ENCODE assay signal across 8 mouse cellular contexts in genomic region chr1:135554632-135555260, GRCm38 (mm10). TPM values are rescaled to one million over a fixed set of nuclear protein-coding genes. Genes with fewer than 3 reads are reported as not detected.
DNase-seq lines count a peak whose midpoint lies in the region; ATAC-seq lines count a peak whose summit lies in the region.

No protein-coding gene starts in this region.

- H3K27ac ChIP-seq in kidney, embryonic 14.5 days (ENCODE audit: low read depth, low read length) = peak overlapping the region; percentile 14; the same call in 1 of the 2 replicates
- no peak overlapping the region; the same call in 1 of the 2 replicates for H3K27ac ChIP-seq in embryonic facial prominence, embryonic 14.5 days (replicated peaks; ENCODE audit: low read depth, low read length)
- H3K27ac ChIP-seq in intestine, embryonic 16.5 days (ENCODE audit: low read length) = peak overlapping the region; percentile 43; the same call in 1 of the 2 replicates
- H3K27ac ChIP-seq in neural tube, embryonic 15.5 days (replicated peaks) = peak overlapping the region; percentile 69

- ATAC-seq in kidney, embryonic 14.5 days (ENCODE audit: low FRiP score, low TSS enrichment) = no peak
- ATAC-seq in embryonic facial prominence, embryonic 14.5 days (ENCODE audit: low read depth) = peak; percentile 30; the same call in 1 of the 2 replicates
- ATAC-seq in intestine, embryonic 16.5 days = peak; percentile 45
- no peak for ATAC-seq in neural tube, embryonic 15.5 days (ENCODE audit: low FRiP score)

- no peaks in the 10 kb centered on the region for H3K9me3 ChIP-seq in kidney, embryonic 14.5 days (ENCODE audit: control insufficient read depth, low read length)
- H3K9me3 ChIP-seq in embryonic facial prominence, embryonic 14.5 days (ENCODE audit: control insufficient read depth, low read length) = no peaks in the 10 kb centered on the region
- no peaks in the 10 kb centered on the region for H3K9me3 ChIP-seq in intestine, embryonic 16.5 days (ENCODE audit: control insufficient read depth, low read length)
- no peaks in the 10 kb centered on the region for H3K9me3 ChIP-seq in neural tube, embryonic 15.5 days (replicated peaks)

- H3K27me3 ChIP-seq in kidney, embryonic 14.5 days (ENCODE audit: control insufficient read depth, insufficient read depth, low read length) = no peaks in the 10 kb centered on the region
- no peaks in the 10 kb centered on the region for H3K27me3 ChIP-seq in embryonic facial prominence, embryonic 14.5 days (replicated peaks; ENCODE audit: control insufficient read depth, insufficient read depth, low read length)
- H3K27me3 ChIP-seq in intestine, embryonic 16.5 days (replicated peaks; ENCODE audit: control insufficient read depth, insufficient read depth, low read length) = no peaks in the 10 kb centered on the region
- no peaks in the 10 kb centered on the region for H3K27me3 ChIP-seq in neural tube, embryonic 15.5 days (replicated peaks)

- H3K4me2 ChIP-seq in kidney, embryonic 14.5 days (replicated peaks; ENCODE audit: low read depth, low read length) = no peak overlapping the region
- H3K4me2 ChIP-seq in embryonic facial prominence, embryonic 14.5 days (ENCODE audit: low read depth, low read length) = no peak overlapping the region
- H3K4me2 ChIP-seq in intestine, embryonic 16.5 days (ENCODE audit: low read depth, low read length) = no peak overlapping the region
- peak overlapping the region; percentile 24 for H3K4me2 ChIP-seq in neural tube, embryonic 15.5 days

- no peak for DNase-seq in kidney, adult 18-20 months
- peak; percentile 77 for DNase-seq in embryonic facial prominence, embryonic 14.5 days (ENCODE audit: low spot score)
- DNase-seq in MN1 (ENCODE audit: low spot score) = no peak
- no peak for DNase-seq in adrenal gland, postnatal 36 days
- no peak for DNase-seq in right cerebral cortex, postnatal 4 days

- no peak overlapping the region for H3K4me3 ChIP-seq in kidney, embryonic 14.5 days (ENCODE audit: low read length)
- H3K4me3 ChIP-seq in embryonic facial prominence, embryonic 14.5 days (ENCODE audit: low read depth, low read length) = no peak overlapping the region
- no peak overlapping the region for H3K4me3 ChIP-seq in intestine, embryonic 16.5 days (ENCODE audit: low read length)
- H3K4me3 ChIP-seq in neural tube, embryonic 15.5 days (replicated peaks) = no peak overlapping the region

- 13% methylated on average over 17 of the region's 17 CpGs for WGBS in kidney, embryonic 14.5 days
- WGBS in embryonic facial prominence, embryonic 14.5 days = 16% methylated on average over 17 of the region's 17 CpGs
- WGBS in intestine, embryonic 16.5 days = 25% methylated on average over 17 of the region's 17 CpGs
- 8% methylated on average over 17 of the region's 17 CpGs for WGBS in neural tube, embryonic 15.5 days

- H3K4me1 ChIP-seq in kidney, embryonic 14.5 days (ENCODE audit: control insufficient read depth, insufficient read depth, low read length) = peaks cover 32% of the 10 kb centered on the region
- H3K4me1 ChIP-seq in embryonic facial prominence, embryonic 14.5 days (ENCODE audit: control insufficient read depth, insufficient read depth, low read length) = peaks cover 4% of the 10 kb centered on the region
- H3K4me1 ChIP-seq in intestine, embryonic 16.5 days (ENCODE audit: control insufficient read depth, insufficient read depth, low read length) = peaks cover 10% of the 10 kb centered on the region
- peaks cover 68% of the 10 kb centered on the region for H3K4me1 ChIP-seq in neural tube, embryonic 15.5 days

- no peaks in the 10 kb centered on the region for H3K36me3 ChIP-seq in kidney, embryonic 14.5 days (ENCODE audit: control insufficient read depth, insufficient read depth, low read length)
- no peaks in the 10 kb centered on the region for H3K36me3 ChIP-seq in embryonic facial prominence, embryonic 14.5 days (ENCODE audit: control insufficient read depth, insufficient read depth, low read length)
- H3K36me3 ChIP-seq in intestine, embryonic 16.5 days (ENCODE audit: control insufficient read depth, insufficient read depth, low read length) = no peaks in the 10 kb centered on the region
- no peaks in the 10 kb centered on the region for H3K36me3 ChIP-seq in neural tube, embryonic 15.5 days

- H3K9ac ChIP-seq in kidney, embryonic 14.5 days (ENCODE audit: low read depth, low read length) = no peak overlapping the region
- H3K9ac ChIP-seq in embryonic facial prominence, embryonic 14.5 days (ENCODE audit: low read depth, low read length) = peak overlapping the region; percentile 30; the same call in 1 of the 2 replicates
- no peak overlapping the region for H3K9ac ChIP-seq in intestine, embryonic 16.5 days (ENCODE audit: low read depth, low read length)
- 0 out of 2 replicates have a peak overlapping the region, but pooled peaks have one; percentile 20 for H3K9ac ChIP-seq in neural tube, embryonic 15.5 days (replicated peaks)

RNA-seq across cellular contexts. Expression of gene Nav1, which starts 52.3 kb away (rescaled TPM):
- polyA plus RNA-seq in kidney, embryonic 14.5 days (2014; fragmentation: Nextera tagmentation; extraction: Ambion mirVana) = 12.1 and 23.7 TPM in 2 replicates
- polyA plus RNA-seq in embryonic facial prominence, embryonic 14.5 days (2014; fragmentation: Nextera tagmentation; extraction: Ambion mirVana) = 16.7 and 18.0 TPM in 2 replicates
- polyA plus RNA-seq in intestine, embryonic 16.5 days (2015; fragmentation: Nextera tagmentation; extraction: Ambion mirVana) = 8.8 and 9.0 TPM in 2 replicates
- polyA plus RNA-seq in neural tube, embryonic 15.5 days (2015; fragmentation: Nextera tagmentation; extraction: Ambion mirVana) = 40.8 and 44.1 TPM in 2 replicates
- total RNA-seq in adrenal gland, postnatal 36 days (2021) = 10 to 100 TPM; 11.3 to 17.1 TPM

Comparison
In these comparisons a context has a peak if more than half of its experiments do, and no peak if none do; other contexts are left out.
1. ATAC-seq: peak in embryonic facial prominence, embryonic 14.5 days (single experiment) and intestine, embryonic 16.5 days (single experiment); none in kidney, embryonic 14.5 days (single experiment) and neural tube, embryonic 15.5 days (single experiment).
2. H3K9ac ChIP-seq: peak in embryonic facial prominence, embryonic 14.5 days (single experiment) and neural tube, embryonic 15.5 days (single experiment); none in kidney, embryonic 14.5 days (single experiment) and intestine, embryonic 16.5 days (single experiment).